Mouse (Mus musculus) embryonic facial prominence, embryonic 12.5 days (tissue): Measurements from ENCODE around the gene Nap1l1. TPM values are rescaled to one million over a fixed set of nuclear protein-coding genes. Genes with fewer than 3 reads are reported as not detected.
A peak's percentile ranks its signal among the peaks of the same experiment; 100 is the strongest.
"Not testable (repeated sequence)": the region's sequence is repeated elsewhere in the genome, so short reads cannot be mapped to it uniquely, and the experiment has no call there.

Source experiments
- ATAC-seq: fragments of 200-750 bp; cut with Nextera tagmentation; 2 replicates; pipeline ENCODE4 v1.8.0; 2017; ENCODE audit not compliant: insufficient number of reproducible peaks, insufficient read depth, low FRiP score, low TSS enrichment
- H3K27ac ChIP-seq: fragments of 300-500 bp; sonication (generic); 2 replicates; pipeline ENCODE4 v1.5.1; 2016; ENCODE audit warnings: mild to moderate bottlenecking
- H3K27me3 ChIP-seq: fragments of 300-500 bp; sonication (generic); 2 replicates; pipeline ENCODE4 v1.6.1; 2016; ENCODE audit warnings: mild to moderate bottlenecking, moderate library complexity
- H3K36me3 ChIP-seq: fragments of 300-500 bp; sonication (generic); 2 replicates; pipeline ENCODE4 v1.6.1; 2016; ENCODE audit warnings: mild to moderate bottlenecking
- H3K4me1 ChIP-seq: fragments of 300-500 bp; sonication (generic); 2 replicates; pipeline ENCODE4 v1.6.1; 2016
- H3K4me2 ChIP-seq: fragments of 300-500 bp; sonication (generic); replicated peaks from 2 replicates; pipeline ENCODE4 v1.6.1; 2016; ENCODE audit warnings: mild to moderate bottlenecking, moderate library complexity
- H3K4me3 ChIP-seq: fragments of 300-500 bp; sonication (generic); 2 replicates; pipeline ENCODE4 v1.5.1; 2016; ENCODE audit warnings: mild to moderate bottlenecking
- H3K9ac ChIP-seq: fragments of 300-500 bp; sonication (generic); 2 replicates; pipeline ENCODE4 v1.6.1; 2016; ENCODE audit warnings: mild to moderate bottlenecking, moderate library complexity
- H3K9me3 ChIP-seq: fragments of 300-500 bp; sonication (generic); 2 replicates; pipeline ENCODE4 v1.6.1; 2016; ENCODE audit warnings: mild to moderate bottlenecking, moderate library complexity
- WGBS: fragments of 180-500 bp; shearing (Covaris S2); methylation state at CpG from one replicate; pipeline ENCODE4 v1.1.7; 2016; 5-methylcytosine and 5-hydroxymethylcytosine counted together
- polyA plus RNA-seq: library from polyadenylated mRNA; unstranded; fragments of >200 nt; fragmentation: Nextera tagmentation; extraction: Ambion mirVana; gene quantifications from 2 replicates; pipeline ENCODE4 v1.2.1, GENCODE M21; 2016

Nap1l1 gene
- polyA plus RNA-seq, 1 experiment from 2014 or later, result 315 TPM

DNA sequence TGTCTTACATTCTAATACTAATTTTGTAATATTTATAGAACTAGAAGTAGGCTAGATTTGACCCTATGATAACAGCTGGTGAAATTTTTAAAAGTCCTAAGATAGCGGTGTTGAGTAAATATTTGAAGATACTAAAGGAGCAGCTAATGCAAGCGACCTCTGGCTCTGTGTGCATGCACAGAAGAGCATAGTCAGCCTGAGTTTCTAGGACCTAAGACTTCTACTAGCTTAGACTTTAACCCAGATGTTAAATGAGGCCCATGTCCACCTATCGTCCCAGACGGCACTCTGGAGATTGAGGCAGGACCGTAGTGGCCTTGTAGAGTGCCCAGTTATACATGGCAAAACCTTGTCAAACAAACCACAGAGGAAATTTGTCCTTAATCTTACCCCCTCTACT, 11.1 kb downstream of the Nap1l1 start:
- ATAC-seq, result no peak

GRCm38 (mm10) chr10:111488793-111489192, 15.8 kb downstream of the Nap1l1 start:
- H3K36me3 ChIP-seq, result peaks cover 73% of the 10 kb centered on the region
- H3K4me3 ChIP-seq, result no peak overlapping the region
- no peak overlapping the region for H3K9ac ChIP-seq
- no peak overlapping the region for H3K27ac ChIP-seq
- H3K4me2 ChIP-seq, result no peak overlapping the region
- no peak for ATAC-seq
- H3K9me3 ChIP-seq, result no peaks in the 10 kb centered on the region
- H3K27me3 ChIP-seq, result no peaks in the 10 kb centered on the region
- no peaks in the 10 kb centered on the region for H3K4me1 ChIP-seq
- 89% methylated on average over 2 of the region's 2 CpGs for WGBS

More for the DNA sequence above, 11.1 kb downstream of the Nap1l1 start:
- 85% methylated on average over 5 of the region's 5 CpGs for WGBS
- Histone ChIP-seq H3K9me3 (no peaks in the 10 kb centered on the region), H3K36me3 (peaks cover 69% of the 10 kb centered on the region), H3K27ac (no peak overlapping the region), H3K4me2 (no peak overlapping the region), H3K9ac (no peak overlapping the region), H3K4me3 (no peak overlapping the region), H3K27me3 (no peaks in the 10 kb centered on the region), H3K4me1 (peaks cover 11% of the 10 kb centered on the region)

DNA sequence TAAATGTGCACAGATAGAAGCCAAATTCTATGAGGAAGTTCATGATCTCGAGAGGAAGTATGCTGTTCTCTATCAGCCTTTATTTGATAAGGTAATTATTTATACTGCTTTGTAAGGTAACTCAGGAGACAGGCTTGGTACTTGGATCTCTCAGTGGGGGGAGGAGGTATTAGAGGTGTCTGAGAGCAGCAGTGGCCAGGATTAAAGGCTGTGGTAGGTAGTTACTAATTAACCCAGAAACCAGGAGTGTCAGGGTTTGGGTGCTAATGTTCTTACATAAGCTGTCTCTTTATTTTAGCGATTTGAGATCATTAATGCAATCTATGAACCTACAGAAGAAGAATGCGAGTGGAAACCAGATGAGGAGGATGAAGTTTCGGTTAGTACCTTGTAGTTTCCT, 17.1 kb downstream of the Nap1l1 start:
- peaks cover 69% of the 10 kb centered on the region for H3K36me3 ChIP-seq

DNA sequence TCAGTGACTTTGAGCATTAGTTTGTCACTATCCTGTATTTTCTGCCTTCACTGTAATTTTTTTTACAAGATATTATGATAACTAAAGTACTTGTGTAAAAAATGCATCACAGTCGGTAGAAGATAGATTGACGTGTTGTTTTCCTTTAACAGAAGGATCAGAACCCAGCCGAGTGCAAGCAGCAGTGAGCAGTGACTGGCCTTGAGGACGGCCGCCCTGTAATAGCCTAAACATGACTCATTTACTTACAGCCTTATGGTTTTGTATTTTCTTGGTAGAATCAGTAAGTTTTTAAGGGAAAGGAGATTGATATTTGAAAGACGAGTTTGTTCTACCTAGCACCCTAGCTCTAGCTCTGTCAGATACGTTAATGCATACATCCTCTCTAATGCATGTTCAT, 22.9 kb downstream of the Nap1l1 start:
- 92% methylated on average over 7 of the region's 7 CpGs for WGBS
- Histone ChIP-seq H3K36me3 (peaks cover 53% of the 10 kb centered on the region), H3K27ac (no peak overlapping the region), H3K4me3 (no peak overlapping the region), H3K4me1 (no peaks in the 10 kb centered on the region), H3K9ac (no peak overlapping the region), H3K4me2 (no peak overlapping the region), H3K9me3 (no peaks in the 10 kb centered on the region), H3K27me3 (no peaks in the 10 kb centered on the region)
- no peak for ATAC-seq

More for the DNA sequence above, 17.1 kb downstream of the Nap1l1 start:
- WGBS, result 89% methylated on average over 4 of the region's 4 CpGs
- not testable (repeated sequence) for H3K27ac ChIP-seq, H3K4me1 ChIP-seq, H3K4me2 ChIP-seq, H3K27me3 ChIP-seq, H3K9ac ChIP-seq, H3K9me3 ChIP-seq, H3K4me3 ChIP-seq, ATAC-seq

GRCm38 (mm10) chr10:111499892-111500291, 26.9 kb downstream of the Nap1l1 start:
- ATAC-seq, result no peak
- Histone ChIP-seq H3K4me3 (no peak overlapping the region), H3K4me2 (no peak overlapping the region), H3K9me3 (no peaks in the 10 kb centered on the region), H3K27me3 (no peaks in the 10 kb centered on the region), H3K36me3 (peaks cover 26% of the 10 kb centered on the region), H3K27ac (no peak overlapping the region), H3K4me1 (peaks cover 6% of the 10 kb centered on the region; the same call in 1 of the 2 replicates), H3K9ac (no peak overlapping the region)
- WGBS, result 62% methylated on average over 6 of the region's 6 CpGs

- Histone ChIP-seq H3K9me3 (no peaks in the 10 kb centered on the region), H3K9ac (no peak overlapping the region), H3K4me3 (no peak overlapping the region), H3K27me3 (no peaks in the 10 kb centered on the region), H3K4me1 (peaks cover 10% of the 10 kb centered on the region; the same call in 1 of the 2 replicates), H3K27ac (no peak overlapping the region), H3K4me2 (no peak overlapping the region), H3K36me3 (peaks cover 6% of the 10 kb centered on the region)
- 1% methylated on average over 3 of the region's 3 CpGs for WGBS
- no peak for ATAC-seq
Measured at GRCm38 (mm10) chr10:111503071-111503470, 30.0 kb downstream of the Nap1l1 start.

DNA sequence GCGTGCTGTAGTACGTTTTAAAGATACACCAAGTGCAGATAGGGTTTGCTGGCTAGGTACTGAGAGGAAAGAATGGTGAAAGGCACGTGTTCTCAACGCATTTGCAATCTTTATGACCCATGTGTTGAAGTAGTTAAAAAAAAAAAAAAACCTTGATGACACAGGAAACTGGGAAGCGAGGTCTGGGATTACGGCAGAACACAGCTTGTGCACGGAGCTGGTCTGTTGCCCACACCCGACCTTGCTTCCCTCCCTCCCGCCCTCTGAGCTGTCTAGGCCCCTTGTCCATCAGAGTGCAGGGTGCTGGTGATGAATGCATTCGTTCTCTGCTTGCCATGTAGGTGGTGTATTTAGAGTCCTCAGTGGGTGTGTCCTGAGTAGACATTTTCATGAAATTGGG, 30.7 kb downstream of the Nap1l1 start:
- H3K4me3 ChIP-seq, result no peak overlapping the region
- no peak overlapping the region for H3K9ac ChIP-seq
- H3K4me1 ChIP-seq, result peaks cover 11% of the 10 kb centered on the region
- H3K9me3 ChIP-seq, result no peaks in the 10 kb centered on the region
- no peak for ATAC-seq
- WGBS, result 28% methylated on average over 10 of the region's 10 CpGs
- H3K27me3 ChIP-seq, result no peaks in the 10 kb centered on the region
- no peaks in the 10 kb centered on the region for H3K36me3 ChIP-seq
- H3K27ac ChIP-seq, result no peak overlapping the region
- H3K4me2 ChIP-seq, result no peak overlapping the region

DNA sequence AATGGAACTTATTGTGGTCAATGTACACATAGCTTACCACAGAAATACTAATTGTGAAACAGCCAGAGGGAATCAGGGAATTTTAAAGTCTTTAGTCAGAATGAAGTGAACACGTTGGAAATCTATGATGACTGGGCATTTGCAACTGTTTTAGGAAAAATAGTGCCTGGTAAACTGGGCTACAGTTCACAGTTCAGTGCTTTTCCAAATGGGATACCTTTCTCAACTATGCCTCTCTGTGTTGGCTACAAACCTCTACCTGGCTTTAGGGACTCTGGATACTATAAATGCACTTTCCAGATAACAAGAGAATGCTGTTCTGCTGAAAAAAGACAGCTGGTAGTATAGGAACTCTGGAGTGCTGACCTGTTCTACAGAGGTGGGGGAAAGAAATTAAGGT, 31.6 kb downstream of the Nap1l1 start:
- Histone ChIP-seq H3K4me1 (peaks cover 20% of the 10 kb centered on the region), H3K4me2 (no peak overlapping the region), H3K27ac (no peak overlapping the region), H3K36me3 (no peaks in the 10 kb centered on the region), H3K9ac (no peak overlapping the region), H3K9me3 (no peaks in the 10 kb centered on the region), H3K27me3 (no peaks in the 10 kb centered on the region), H3K4me3 (no peak overlapping the region)
- ATAC-seq, result no peak
- 71% methylated on average over 1 of the region's 1 CpGs for WGBS

DNA sequence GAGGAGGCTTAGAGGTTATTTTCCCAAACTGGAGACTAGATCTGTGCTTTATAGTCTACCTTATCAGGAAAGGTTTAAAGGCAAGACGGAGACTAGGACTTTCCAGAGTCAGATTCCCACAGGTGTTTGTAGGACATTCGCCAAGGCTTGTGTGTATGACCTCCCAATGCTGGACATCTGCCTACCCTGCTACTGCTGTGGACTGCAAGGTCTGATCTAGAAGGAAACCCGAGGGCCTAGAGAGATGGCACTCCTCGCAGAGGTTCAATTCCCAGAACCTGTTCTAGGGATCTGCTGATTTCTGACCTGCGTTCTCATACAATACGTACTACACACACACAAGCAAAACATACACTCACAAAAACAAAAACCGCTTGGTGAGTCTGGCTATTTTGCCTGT, 32.4 kb downstream of the Nap1l1 start:
- Histone ChIP-seq H3K9me3 (no peaks in the 10 kb centered on the region), H3K4me2 (peak overlapping the region; percentile 77), H3K4me1 (peaks cover 20% of the 10 kb centered on the region), H3K4me3 (no peak overlapping the region), H3K9ac (no peak overlapping the region), H3K36me3 (no peaks in the 10 kb centered on the region), H3K27me3 (no peaks in the 10 kb centered on the region), H3K27ac (no peak overlapping the region)
- no peak for ATAC-seq
- 48% methylated on average over 7 of the region's 7 CpGs for WGBS

DNA sequence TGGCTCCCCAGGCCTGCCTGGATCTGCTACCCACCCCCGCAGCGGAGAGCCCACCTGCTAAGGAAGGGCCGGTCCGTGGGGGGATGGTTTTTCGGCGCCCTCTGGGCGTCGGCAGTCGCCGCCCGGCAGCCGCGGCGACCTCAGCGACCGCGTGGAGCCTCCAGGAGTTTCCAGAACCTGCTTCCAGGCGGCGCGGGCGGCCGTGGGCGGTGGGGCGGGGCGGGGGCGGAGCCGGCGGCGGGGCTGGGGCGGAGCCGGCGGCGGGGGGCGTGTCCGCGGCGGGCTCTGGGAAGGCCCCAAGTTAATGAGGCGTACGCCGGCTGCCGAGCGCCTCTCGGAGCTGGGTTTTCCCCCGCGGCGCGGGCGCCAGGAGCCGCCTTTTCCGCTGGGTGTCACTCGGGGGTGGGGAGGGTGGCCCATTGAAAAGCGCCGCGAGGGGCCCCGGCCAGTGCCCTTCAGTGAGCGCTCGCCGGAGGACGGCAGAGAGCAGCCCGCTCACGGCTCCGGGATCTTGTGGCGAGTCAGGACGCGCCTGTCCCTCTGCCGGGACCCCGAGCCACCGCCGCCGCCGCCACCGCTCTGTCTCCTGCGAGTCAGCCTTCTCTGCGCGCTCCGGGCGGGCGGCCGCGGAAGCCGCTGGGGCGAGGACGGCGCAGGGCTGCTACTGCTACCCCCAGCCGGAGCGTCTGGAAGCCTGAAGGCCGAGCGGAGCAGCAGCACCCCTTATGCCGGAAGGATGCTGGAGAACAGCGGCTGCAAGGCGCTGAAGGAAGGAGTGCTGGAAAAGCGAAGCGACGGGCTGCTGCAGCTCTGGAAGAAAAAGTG, 33.3 kb downstream of the Nap1l1 start, which contains the start of gene Phlda1:
TSS of gene Phlda1 (plus strand) at position 186 of the 825 bp plus-strand sequence.
- peak within 1 kb of the TSS; percentile 93 for H3K27ac ChIP-seq
- H3K9me3 ChIP-seq, result no peaks in the 10 kb centered on the region
- peak within 1 kb of the TSS; percentile 77 for H3K4me2 ChIP-seq
- peak within 1 kb of the TSS; percentile 69 for H3K4me3 ChIP-seq
- no peaks in the 10 kb centered on the region for H3K27me3 ChIP-seq
- H3K4me1 ChIP-seq, result peaks cover 25% of the 10 kb centered on the region
- H3K9ac ChIP-seq, result peak within 1 kb of the TSS; percentile 76
- WGBS, result under 1% methylated on average over 92 of the region's 94 CpGs
- H3K36me3 ChIP-seq, result no peaks in the 10 kb centered on the region
- peak; percentile 86 for ATAC-seq

GRCm38 (mm10) chr10:111506926-111507459, 34.0 kb downstream of the Nap1l1 start:
- H3K9me3 ChIP-seq, result no peaks in the 10 kb centered on the region
- no peaks in the 10 kb centered on the region for H3K27me3 ChIP-seq
- peak; percentile 29 for ATAC-seq
- H3K4me2 ChIP-seq, result peak overlapping the region; percentile 77
- peak overlapping the region; percentile 69 for H3K4me3 ChIP-seq
- peak overlapping the region; percentile 76 for H3K9ac ChIP-seq
- peak overlapping the region; percentile 93 for H3K27ac ChIP-seq
- 0% methylated on average over 18 of the region's 23 CpGs for WGBS
- no peaks in the 10 kb centered on the region for H3K36me3 ChIP-seq
- peaks cover 25% of the 10 kb centered on the region for H3K4me1 ChIP-seq
